Mouse (Mus musculus) forebrain, embryonic 11.5 days (tissue): Measurements from ENCODE around the gene Ppfibp1. TPM values are rescaled to one million over a fixed set of nuclear protein-coding genes. Genes with fewer than 3 reads are reported as not detected.

Source experiments
- ATAC-seq: fragments of 200-750 bp; cut with Nextera tagmentation; replicated peaks from 2 replicates; pipeline ENCODE4 v1.8.0; 2017; ENCODE audit warnings: moderate TSS enrichment; ENCODE audit not compliant: low FRiP score
- DNase-seq: peaks from one replicate; pipeline ENCODE4 v3.0.0-alpha.2; 2017; ENCODE audit warnings: low spot score
- H3K27ac ChIP-seq: fragments of 300-500 bp; sonication (generic); 2 replicates; pipeline ENCODE4 v1.5.1; 2014; ENCODE audit warnings: low read depth, low read length
- H3K27me3 ChIP-seq: fragments of 300-500 bp; sonication (generic); 2 replicates; pipeline ENCODE4 v1.6.1; 2014; ENCODE audit warnings: mild to moderate bottlenecking, low read length, mixed read lengths; ENCODE audit not compliant: control insufficient read depth, insufficient read depth
- H3K36me3 ChIP-seq: fragments of 300-500 bp; sonication (generic); 2 replicates; pipeline ENCODE4 v1.6.1; 2014; ENCODE audit warnings: mild to moderate bottlenecking, low read length, moderate library complexity, mixed read lengths; ENCODE audit not compliant: control insufficient read depth, insufficient read depth
- H3K4me1 ChIP-seq: fragments of 300-500 bp; sonication (generic); replicated peaks from 2 replicates; pipeline ENCODE4 v1.6.1; 2014; ENCODE audit warnings: low read length, mixed read lengths; ENCODE audit not compliant: control insufficient read depth, insufficient read depth
- H3K4me2 ChIP-seq: fragments of 300-500 bp; sonication (generic); 2 replicates; pipeline ENCODE4 v1.6.1; 2014; ENCODE audit warnings: low read depth, mild to moderate bottlenecking, low read length, moderate library complexity, mixed read lengths; ENCODE audit not compliant: severe bottlenecking
- H3K4me3 ChIP-seq: fragments of 300-500 bp; sonication (generic); 2 replicates; pipeline ENCODE4 v1.5.1; 2014; ENCODE audit warnings: low read depth, low read length
- H3K9ac ChIP-seq: fragments of 300-500 bp; sonication (generic); 2 replicates; pipeline ENCODE4 v1.6.1; 2014; ENCODE audit warnings: low read length
- H3K9me3 ChIP-seq: fragments of 300-500 bp; sonication (generic); 2 replicates; pipeline ENCODE4 v1.6.1; 2016; ENCODE audit warnings: low read length, mixed read lengths; ENCODE audit not compliant: control insufficient read depth
- WGBS: fragments of 180-500 bp; shearing (Covaris S2); extraction: QIAGEN DNeasy Blood & Tissue Kit; methylation state at CpG from one replicate; pipeline ENCODE4 v1.1.7; 2014; 5-methylcytosine and 5-hydroxymethylcytosine counted together
- polyA plus RNA-seq: library from polyadenylated mRNA; unstranded; fragments of >200 nt; fragmentation: Nextera tagmentation; extraction: Ambion mirVana; gene quantifications from 2 replicates; pipeline ENCODE4 v1.2.1, GENCODE M21; 2014

Ppfibp1 gene
- 35.9 and 38.4 TPM in 2 replicates for polyA plus RNA-seq

- peak within 1 kb of the TSS; percentile 71 for H3K4me3 ChIP-seq
- peak within 1 kb of the TSS; percentile 77 for H3K4me2 ChIP-seq
- DNase-seq (peak; percentile 97), ATAC-seq (peak; percentile 97)
- WGBS: under 1% methylated on average over 62 of the region's 80 CpGs
- H3K4me1 ChIP-seq: peaks cover 7% of the 10 kb centered on the region; the same call in 1 of the 2 replicates
- H3K27me3 ChIP-seq: no peaks in the 10 kb centered on the region
- no peaks in the 10 kb centered on the region for H3K9me3 ChIP-seq
- H3K27ac ChIP-seq: no peak within 1 kb of the TSS
- no peaks in the 10 kb centered on the region for H3K36me3 ChIP-seq
- H3K9ac ChIP-seq: peak within 1 kb of the TSS; percentile 78
Observed at GRCm38 (mm10) chr6:146887958-146888659, at the start of gene Ppfibp1. TSS of gene Ppfibp1 (plus strand) at chr6:146888487.

GRCm38 (mm10) chr6:146838863-146839262, 49.4 kb upstream of the Ppfibp1 start:
- DNase-seq (no peak), ATAC-seq (no peak)
- no peaks in the 10 kb centered on the region for H3K4me1 ChIP-seq
- no peaks in the 10 kb centered on the region for H3K9me3 ChIP-seq
- H3K4me2 ChIP-seq: no peak overlapping the region
- WGBS: 92% methylated on average over 4 of the region's 4 CpGs
- no peaks in the 10 kb centered on the region for H3K36me3 ChIP-seq
- no peaks in the 10 kb centered on the region for H3K27me3 ChIP-seq
- no peak overlapping the region for H3K4me3 ChIP-seq
- H3K27ac ChIP-seq: no peak overlapping the region
- H3K9ac ChIP-seq: no peak overlapping the region

- H3K9me3 ChIP-seq: no peaks in the 10 kb centered on the region
- H3K9ac ChIP-seq: no peak overlapping the region
- ATAC-seq: no peak
- no peak overlapping the region for H3K4me2 ChIP-seq
- H3K4me3 ChIP-seq: no peak overlapping the region
- no peaks in the 10 kb centered on the region for H3K4me1 ChIP-seq
- DNase-seq: no peak
- H3K27ac ChIP-seq: no peak overlapping the region
- H3K27me3 ChIP-seq: no peaks in the 10 kb centered on the region
- H3K36me3 ChIP-seq: no peaks in the 10 kb centered on the region
- WGBS: 86% methylated on average over 6 of the region's 6 CpGs
Observed at GRCm38 (mm10) chr6:146844867-146845266, 43.4 kb upstream of the Ppfibp1 start.

GRCm38 (mm10) chr6:146845347-146845746, 42.9 kb upstream of the Ppfibp1 start:
- Histone ChIP-seq H3K27ac (no peak overlapping the region), H3K36me3 (no peaks in the 10 kb centered on the region), H3K9ac (no peak overlapping the region), H3K4me3 (no peak overlapping the region), H3K4me1 (no peaks in the 10 kb centered on the region), H3K9me3 (no peaks in the 10 kb centered on the region), H3K4me2 (no peak overlapping the region), H3K27me3 (no peaks in the 10 kb centered on the region)
- DNase-seq (no peak), ATAC-seq (no peak)
- 65% methylated on average over 5 of the region's 5 CpGs for WGBS

- no peak overlapping the region for H3K9ac ChIP-seq
- no peak overlapping the region for H3K4me2 ChIP-seq
- H3K9me3 ChIP-seq: no peaks in the 10 kb centered on the region
- no peak overlapping the region for H3K4me3 ChIP-seq
- 86% methylated on average over 15 of the region's 15 CpGs for WGBS
- H3K4me1 ChIP-seq: no peaks in the 10 kb centered on the region
- ATAC-seq (no peak), DNase-seq (no peak)
- no peak overlapping the region for H3K27ac ChIP-seq
- H3K36me3 ChIP-seq: no peaks in the 10 kb centered on the region
- H3K27me3 ChIP-seq: no peaks in the 10 kb centered on the region
Observed at GRCm38 (mm10) chr6:146845961-146846750, 42.1 kb upstream of the Ppfibp1 start.

GRCm38 (mm10) chr6:146847402-146847801, 40.9 kb upstream of the Ppfibp1 start:
- no peaks in the 10 kb centered on the region for H3K36me3 ChIP-seq
- no peak for DNase-seq

GRCm38 (mm10) chr6:146848281-146848680, 40.0 kb upstream of the Ppfibp1 start:
- H3K4me1 ChIP-seq: no peaks in the 10 kb centered on the region
- H3K27ac ChIP-seq: no peak overlapping the region
- H3K4me3 ChIP-seq: no peak overlapping the region
- H3K4me2 ChIP-seq: no peak overlapping the region
- H3K36me3 ChIP-seq: no peaks in the 10 kb centered on the region
- DNase-seq (no peak), ATAC-seq (no peak)
- no peak overlapping the region for H3K9ac ChIP-seq
- no peaks in the 10 kb centered on the region for H3K9me3 ChIP-seq
- no peaks in the 10 kb centered on the region for H3K27me3 ChIP-seq
- WGBS: 91% methylated on average over 3 of the region's 3 CpGs

More at GRCm38 (mm10) chr6:146847402-146847801, 40.9 kb upstream of the Ppfibp1 start:
- ATAC-seq: no peak
- Histone ChIP-seq H3K27me3 (no peaks in the 10 kb centered on the region), H3K27ac (no peak overlapping the region), H3K9ac (no peak overlapping the region), H3K9me3 (no peaks in the 10 kb centered on the region), H3K4me3 (no peak overlapping the region), H3K4me2 (no peak overlapping the region), H3K4me1 (no peaks in the 10 kb centered on the region)
- WGBS: 78% methylated on average over 3 of the region's 3 CpGs

- H3K36me3 ChIP-seq: no peaks in the 10 kb centered on the region
Observed at GRCm38 (mm10) chr6:146850050-146850449, 38.2 kb upstream of the Ppfibp1 start, which contains the start of gene Smco2. TSS of gene Smco2 (plus strand) at chr6:146850104.

More at GRCm38 (mm10) chr6:146850050-146850449, 38.2 kb upstream of the Ppfibp1 start, which contains the start of gene Smco2:
- Histone ChIP-seq H3K4me2 (no peak within 1 kb of the TSS), H3K9me3 (no peaks in the 10 kb centered on the region), H3K27ac (no peak within 1 kb of the TSS), H3K9ac (no peak within 1 kb of the TSS), H3K27me3 (no peaks in the 10 kb centered on the region), H3K4me3 (no peak within 1 kb of the TSS), H3K4me1 (no peaks in the 10 kb centered on the region)
- 78% methylated on average over 4 of the region's 4 CpGs for WGBS
- DNase-seq (no peak), ATAC-seq (no peak)
